Mouse (Mus musculus): ENCODE measurements around the gene Rgs3. TPM values are rescaled to one million over a fixed set of nuclear protein-coding genes. Genes with fewer than 3 reads are reported as not detected.

Gene Rgs3
- polyA plus RNA-seq, 1 experiment from 2014 or later: 58.5 TPM

DNA sequence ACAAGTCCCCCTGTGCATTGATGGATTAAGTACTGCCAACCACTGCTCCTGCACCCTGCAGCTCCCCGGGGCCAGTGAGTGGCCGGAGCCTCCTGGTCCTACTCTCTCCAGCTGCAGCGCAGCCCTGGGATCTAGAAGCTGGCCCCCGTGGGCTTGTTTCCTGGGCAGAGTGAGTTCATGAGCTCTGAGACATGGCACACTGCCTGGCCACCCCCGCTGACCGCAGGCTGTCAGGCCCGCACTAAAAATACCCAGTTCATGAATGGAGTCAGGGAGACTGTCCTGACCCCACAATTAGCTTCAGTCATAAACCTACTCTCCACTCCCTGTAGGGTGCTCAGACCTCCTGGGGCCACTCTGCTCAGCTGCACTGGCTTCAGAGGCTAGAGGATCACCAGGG is 176.8 kb downstream of the Rgs3 start:
- Histone ChIP-seq H3K9me3 (no peaks in the 10 kb centered on the region), H3K27ac (replicated peaks) (no peak overlapping the region), H3K4me3 (no peak overlapping the region), H3K9ac (replicated peaks) (no peak overlapping the region), H3K4me2 (replicated peaks) (no peak overlapping the region), H3K27me3 (no peaks in the 10 kb centered on the region), H3K36me3 (no peaks in the 10 kb centered on the region), H3K4me1 (peaks cover 7% of the 10 kb centered on the region)
- no peak for ATAC-seq (ENCODE audit: low FRiP score, low read depth)
- WGBS: 61% methylated on average over 7 of the region's 7 CpGs

GRCm38 (mm10) chr4:62736904-62737303 is 177.3 kb downstream of the Rgs3 start:
- Histone ChIP-seq H3K4me2 (replicated peaks) (no peak overlapping the region), H3K36me3 (no peaks in the 10 kb centered on the region), H3K4me3 (no peak overlapping the region), H3K9me3 (no peaks in the 10 kb centered on the region), H3K27ac (replicated peaks) (no peak overlapping the region), H3K9ac (replicated peaks) (no peak overlapping the region), H3K4me1 (peaks cover 12% of the 10 kb centered on the region), H3K27me3 (no peaks in the 10 kb centered on the region)
- WGBS: 93% methylated on average over 3 of the region's 3 CpGs
- ATAC-seq (ENCODE audit: low FRiP score, low read depth): no peak

- Histone ChIP-seq H3K4me2 (replicated peaks) (no peak overlapping the region), H3K4me3 (no peak overlapping the region), H3K4me1 (peaks cover 16% of the 10 kb centered on the region), H3K9me3 (no peaks in the 10 kb centered on the region), H3K27me3 (no peaks in the 10 kb centered on the region), H3K36me3 (no peaks in the 10 kb centered on the region), H3K9ac (replicated peaks) (no peak overlapping the region), H3K27ac (replicated peaks) (no peak overlapping the region)
- no peak for ATAC-seq (ENCODE audit: low FRiP score, low read depth)
- WGBS: 76% methylated on average over 9 of the region's 9 CpGs
Observed at GRCm38 (mm10) chr4:62737983-62738695, 178.5 kb downstream of the Rgs3 start.

DNA sequence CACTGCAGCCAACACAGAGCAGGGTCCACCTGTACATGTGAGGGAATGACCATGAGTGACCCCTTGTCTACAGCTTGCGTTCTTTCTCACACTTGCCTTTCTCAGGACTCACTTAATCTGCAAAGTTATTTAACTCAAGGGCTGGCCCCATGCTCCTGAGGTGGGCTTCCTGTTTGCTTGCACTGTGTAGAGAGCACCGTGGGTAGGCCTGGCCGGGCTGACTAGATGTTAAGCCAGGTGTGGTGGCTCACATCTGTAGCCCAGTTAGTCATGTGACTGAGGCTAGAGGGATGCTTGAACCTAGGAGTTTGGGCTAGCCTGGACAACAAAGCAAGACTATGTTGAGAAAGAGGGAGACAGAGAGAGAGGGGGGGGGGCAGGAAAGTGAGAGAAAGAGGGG is 179.3 kb downstream of the Rgs3 start:
- Histone ChIP-seq H3K27me3 (no peaks in the 10 kb centered on the region), H3K9ac (replicated peaks) (no peak overlapping the region), H3K4me3 (no peak overlapping the region), H3K36me3 (no peaks in the 10 kb centered on the region), H3K9me3 (no peaks in the 10 kb centered on the region), H3K4me2 (replicated peaks) (no peak overlapping the region), H3K27ac (replicated peaks) (no peak overlapping the region), H3K4me1 (peaks cover 16% of the 10 kb centered on the region)
- no peak for ATAC-seq (ENCODE audit: low FRiP score, low read depth)
- 78% methylated on average over 3 of the region's 3 CpGs for WGBS

DNA sequence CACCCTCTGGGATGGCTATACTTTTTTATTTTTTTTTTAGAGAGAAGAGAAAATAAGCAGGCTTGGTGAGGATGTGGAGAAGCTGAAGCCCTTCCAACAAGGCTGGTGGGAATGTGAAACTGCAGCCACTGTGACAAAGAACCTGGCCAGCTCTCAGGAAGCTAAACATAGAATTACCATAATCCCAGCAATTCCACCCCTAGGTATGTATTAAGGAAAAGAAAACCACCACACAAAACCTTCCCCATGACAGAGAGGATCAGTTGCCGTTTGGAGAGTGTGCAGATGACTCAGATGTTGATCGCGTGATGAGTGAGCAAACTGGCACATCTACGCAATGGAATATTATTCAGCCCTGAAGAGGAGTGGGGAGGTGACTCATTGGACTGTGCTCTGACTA is 179.9 kb downstream of the Rgs3 start:
- WGBS: 93% methylated on average over 4 of the region's 4 CpGs
- no peaks in the 10 kb centered on the region for H3K27me3 ChIP-seq
- no peak overlapping the region for H3K27ac ChIP-seq (replicated peaks)
- ATAC-seq (ENCODE audit: low FRiP score, low read depth): no peak
- no peaks in the 10 kb centered on the region for H3K9me3 ChIP-seq
- no peak overlapping the region for H3K9ac ChIP-seq (replicated peaks)
- H3K4me2 ChIP-seq (replicated peaks): no peak overlapping the region
- peaks cover 20% of the 10 kb centered on the region for H3K4me1 ChIP-seq
- no peaks in the 10 kb centered on the region for H3K36me3 ChIP-seq
- H3K4me3 ChIP-seq: no peak overlapping the region

DNA sequence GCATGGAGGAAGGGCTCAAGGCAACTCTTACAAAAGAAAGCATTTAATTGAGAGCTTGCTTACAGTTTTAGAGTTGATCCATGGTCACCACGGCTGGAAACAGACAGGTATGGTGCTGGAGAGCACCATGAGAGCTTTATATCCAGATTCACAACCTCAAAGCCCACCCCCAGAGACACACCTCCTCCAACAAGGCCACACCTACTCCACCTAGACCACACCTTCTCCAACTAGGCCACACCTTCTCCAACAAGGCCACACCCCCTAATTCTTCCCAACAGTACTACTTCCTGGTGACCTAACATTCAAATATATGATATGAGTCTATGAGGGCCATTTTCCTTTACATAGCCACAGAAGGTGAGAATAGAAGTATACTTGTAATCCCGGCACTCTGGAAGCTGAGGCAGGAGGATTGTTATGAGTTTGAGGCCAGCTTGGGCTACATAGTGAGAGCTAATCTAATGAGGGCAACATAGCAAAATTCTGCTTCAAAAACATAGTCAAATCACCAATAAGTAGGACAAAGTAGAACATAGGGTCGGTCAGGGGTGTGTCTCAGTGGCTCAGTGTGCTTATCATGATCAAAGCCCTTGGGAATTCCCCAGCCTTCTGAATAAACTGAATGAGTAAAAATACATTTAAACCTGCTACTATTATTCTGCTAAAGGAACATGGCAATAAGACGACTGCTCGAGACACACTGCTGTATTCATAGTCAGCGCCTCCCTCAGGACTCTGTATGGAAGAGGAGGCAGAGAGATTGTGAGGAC is 180.8 kb downstream of the Rgs3 start:
- no peak for ATAC-seq (ENCODE audit: low FRiP score, low read depth)
- Histone ChIP-seq H3K4me3 (no peak overlapping the region), H3K9me3 (no peaks in the 10 kb centered on the region), H3K9ac (replicated peaks) (no peak overlapping the region), H3K4me1 (peaks cover 25% of the 10 kb centered on the region), H3K27me3 (no peaks in the 10 kb centered on the region), H3K36me3 (no peaks in the 10 kb centered on the region), H3K4me2 (replicated peaks) (no peak overlapping the region), H3K27ac (replicated peaks) (no peak overlapping the region)
- 81% methylated on average over 6 of the region's 6 CpGs for WGBS

- no peaks in the 10 kb centered on the region for H3K9me3 ChIP-seq
- no peak for ATAC-seq (ENCODE audit: low FRiP score, low read depth)
- 81% methylated on average over 5 of the region's 5 CpGs for WGBS
- no peak overlapping the region for H3K4me3 ChIP-seq
- no peak overlapping the region for H3K27ac ChIP-seq (replicated peaks)
- H3K4me2 ChIP-seq (replicated peaks): no peak overlapping the region
- H3K36me3 ChIP-seq: no peaks in the 10 kb centered on the region
- peaks cover 19% of the 10 kb centered on the region for H3K4me1 ChIP-seq
- no peak overlapping the region for H3K9ac ChIP-seq (replicated peaks)
- H3K27me3 ChIP-seq: no peaks in the 10 kb centered on the region
Observed at GRCm38 (mm10) chr4:62741055-62741453, 181.4 kb downstream of the Rgs3 start.

DNA sequence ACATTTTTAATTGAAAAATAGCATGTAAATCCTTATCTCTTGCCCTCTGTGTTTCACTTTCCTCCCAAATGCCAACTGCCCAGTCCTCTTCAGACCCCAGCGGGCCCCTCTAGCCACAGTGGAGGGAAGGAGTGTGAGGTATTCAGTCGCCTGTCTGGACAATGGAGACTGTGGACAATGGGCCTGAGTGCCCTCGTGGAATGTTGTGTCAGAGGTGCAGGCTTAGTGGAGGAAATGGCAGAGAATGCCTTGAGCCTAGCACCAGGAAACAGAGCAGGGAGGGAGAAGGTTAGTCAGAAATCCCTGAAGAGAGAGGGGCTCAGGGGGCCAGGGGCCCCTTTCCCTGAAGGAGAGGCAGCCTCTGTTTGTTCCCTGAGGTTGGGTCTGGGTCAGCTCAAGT is 182.0 kb downstream of the Rgs3 start:
- Histone ChIP-seq H3K4me2 (replicated peaks) (no peak overlapping the region), H3K36me3 (no peaks in the 10 kb centered on the region), H3K27me3 (no peaks in the 10 kb centered on the region), H3K9ac (replicated peaks) (no peak overlapping the region; the same call in 1 of the 2 replicates), H3K4me1 (peaks cover 19% of the 10 kb centered on the region), H3K4me3 (no peak overlapping the region), H3K27ac (replicated peaks) (no peak overlapping the region), H3K9me3 (no peaks in the 10 kb centered on the region)
- whole genome bisulfite sequencing: 10% methylated on average over 3 of the region's 3 CpGs
- ATAC-seq (ENCODE audit: low FRiP score, low read depth): peak; percentile 36; the same call in 1 of the 2 replicates

DNA sequence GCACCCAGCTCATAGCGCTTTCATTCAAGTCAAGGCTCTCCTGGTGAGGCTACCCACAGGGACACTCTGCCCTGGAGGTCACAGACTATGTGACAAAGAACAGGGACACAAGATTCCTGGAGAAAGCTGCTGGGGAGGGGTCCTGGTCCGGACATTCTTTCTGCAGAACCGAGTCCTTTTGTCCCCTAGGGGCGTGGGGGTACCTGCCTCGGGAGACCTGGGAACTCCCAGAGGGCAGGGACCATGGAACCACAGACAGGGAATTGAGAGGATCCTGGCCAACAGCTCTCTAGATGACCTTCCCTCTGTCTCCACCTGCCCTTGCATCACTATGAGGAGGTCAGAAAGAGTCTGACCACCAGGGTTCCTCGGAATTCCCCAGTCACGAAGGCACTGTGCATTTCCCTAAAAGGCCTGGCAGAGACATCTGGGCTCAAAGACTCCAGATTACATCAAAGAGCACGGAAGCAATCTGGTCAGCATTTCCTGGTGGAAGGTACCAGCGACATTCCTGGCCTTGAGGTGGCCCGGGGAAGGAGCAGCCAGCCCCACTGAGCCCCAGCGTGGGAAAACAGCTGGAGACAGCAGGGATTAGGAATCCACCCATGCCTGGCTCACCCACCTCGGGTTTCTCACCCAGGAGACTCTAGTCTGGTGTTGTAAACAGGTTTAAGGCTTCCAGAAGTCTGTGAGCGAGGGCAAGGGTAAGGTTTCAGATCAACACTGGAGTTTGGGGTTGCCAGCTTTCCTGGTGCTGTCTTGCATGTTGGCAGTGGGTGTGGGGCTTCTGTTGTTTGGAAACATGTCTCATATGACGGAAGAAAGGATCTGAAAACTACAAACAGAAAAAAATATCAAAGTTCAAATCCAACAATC is 183.5 kb downstream of the Rgs3 start:
- H3K36me3 ChIP-seq: no peaks in the 10 kb centered on the region
- no peak for ATAC-seq (ENCODE audit: low FRiP score, low read depth)
- no peak overlapping the region for H3K4me3 ChIP-seq
- no peak overlapping the region for H3K4me2 ChIP-seq (replicated peaks)
- H3K4me1 ChIP-seq: peaks cover 19% of the 10 kb centered on the region
- H3K9me3 ChIP-seq: no peaks in the 10 kb centered on the region
- no peak overlapping the region for H3K27ac ChIP-seq (replicated peaks)
- H3K27me3 ChIP-seq: no peaks in the 10 kb centered on the region
- no peak overlapping the region for H3K9ac ChIP-seq (replicated peaks)
- whole genome bisulfite sequencing: 65% methylated on average over 14 of the region's 14 CpGs

DNA sequence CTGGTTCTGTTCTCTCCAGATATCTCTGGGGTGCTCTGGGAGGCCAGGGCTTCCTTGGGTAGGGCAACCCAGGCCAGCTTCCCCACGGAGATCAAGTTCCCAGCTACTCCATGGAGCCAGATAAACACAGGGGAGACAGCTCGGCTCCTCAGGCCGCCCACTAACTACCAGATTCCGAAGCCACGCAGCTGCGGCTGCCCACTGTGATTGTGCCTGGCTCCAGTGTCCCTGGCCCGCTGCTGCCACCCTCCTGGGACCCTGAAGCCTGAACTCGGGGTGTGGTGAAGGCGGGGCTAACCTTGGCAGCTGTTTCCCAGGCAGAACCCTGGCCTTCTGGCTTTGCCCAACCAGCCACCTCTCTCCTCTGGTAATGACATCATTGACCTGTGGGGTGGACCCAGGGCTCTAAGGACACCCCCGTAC is 184.9 kb downstream of the Rgs3 start:
- Histone ChIP-seq H3K4me3 (no peak overlapping the region), H3K27ac (replicated peaks) (no peak overlapping the region), H3K9ac (replicated peaks) (no peak overlapping the region), H3K9me3 (no peaks in the 10 kb centered on the region), H3K4me2 (replicated peaks) (no peak overlapping the region), H3K36me3 (no peaks in the 10 kb centered on the region), H3K27me3 (no peaks in the 10 kb centered on the region), H3K4me1 (peaks cover 19% of the 10 kb centered on the region)
- ATAC-seq (ENCODE audit: low FRiP score, low read depth): no peak
- 37% methylated on average over 10 of the region's 10 CpGs for WGBS

- H3K4me3 ChIP-seq: no peak overlapping the region
- H3K4me1 ChIP-seq: peaks cover 19% of the 10 kb centered on the region
- H3K27me3 ChIP-seq: no peaks in the 10 kb centered on the region
- no peak overlapping the region for H3K27ac ChIP-seq (replicated peaks)
- H3K9me3 ChIP-seq: no peaks in the 10 kb centered on the region
- no peak overlapping the region for H3K4me2 ChIP-seq (replicated peaks)
- H3K9ac ChIP-seq (replicated peaks): no peak overlapping the region
- ATAC-seq (ENCODE audit: low FRiP score, low read depth): no peak
- no peaks in the 10 kb centered on the region for H3K36me3 ChIP-seq
- 33% methylated on average over 1 of the region's 1 CpGs for WGBS
Observed at GRCm38 (mm10) chr4:62744985-62745638, 185.5 kb downstream of the Rgs3 start.

Measured in midbrain, embryonic 12.5 days (tissue).